Mouse (Mus musculus) midbrain, embryonic 15.5 days (tissue): ENCODE measurements around the gene Def6. TPM values are rescaled to one million over a fixed set of nuclear protein-coding genes. Genes with fewer than 3 reads are reported as not detected.

Experiments
- ATAC-seq: fragments of 200-750 bp; cut with Nextera tagmentation; replicated peaks from 2 replicates; pipeline ENCODE4 v1.8.0; 2017; ENCODE audit warnings: moderate TSS enrichment
- H3K27ac ChIP-seq: fragments of 300-500 bp; sonication (generic); 2 replicates; pipeline ENCODE4 v1.5.1; 2015; ENCODE audit warnings: mild to moderate bottlenecking, inconsistent platforms
- H3K27me3 ChIP-seq: fragments of 300-500 bp; sonication (generic); replicated peaks from 2 replicates; pipeline ENCODE4 v1.6.1; 2015; ENCODE audit warnings: inconsistent platforms
- H3K36me3 ChIP-seq: fragments of 300-500 bp; sonication (generic); replicated peaks from 2 replicates; pipeline ENCODE4 v1.6.1; 2015; ENCODE audit warnings: inconsistent platforms
- H3K4me1 ChIP-seq: fragments of 300-500 bp; sonication (generic); 2 replicates; pipeline ENCODE4 v1.6.1; 2015; ENCODE audit warnings: inconsistent platforms
- H3K4me2 ChIP-seq: fragments of 300-500 bp; sonication (generic); 2 replicates; pipeline ENCODE4 v1.6.1; 2015; ENCODE audit warnings: inconsistent platforms, mild to moderate bottlenecking, moderate library complexity
- H3K4me3 ChIP-seq: fragments of 300-500 bp; sonication (generic); 2 replicates; pipeline ENCODE4 v1.5.1; 2015; ENCODE audit warnings: mild to moderate bottlenecking, inconsistent platforms
- H3K9ac ChIP-seq: fragments of 300-500 bp; sonication (generic); 2 replicates; pipeline ENCODE4 v1.6.1; 2015; ENCODE audit warnings: mild to moderate bottlenecking, inconsistent platforms
- H3K9me3 ChIP-seq: fragments of 300-500 bp; sonication (generic); 2 replicates; pipeline ENCODE4 v1.6.1; 2016; ENCODE audit warnings: inconsistent platforms
- WGBS: fragments of 180-500 bp; shearing (Covaris S2); methylation state at CpG from one replicate; pipeline ENCODE4 v1.1.7; 2015; ENCODE audit warnings: mixed read lengths; 5-methylcytosine and 5-hydroxymethylcytosine counted together
- polyA plus RNA-seq: library from polyadenylated mRNA; unstranded; fragments of >200 nt; fragmentation: Nextera tagmentation; extraction: Ambion mirVana; gene quantifications from 2 replicates; pipeline ENCODE4 v1.2.1, GENCODE M21; 2015

Gene Def6
- polyA plus RNA-seq, 1 experiment from 2014 or later: 5.3 TPM

DNA sequence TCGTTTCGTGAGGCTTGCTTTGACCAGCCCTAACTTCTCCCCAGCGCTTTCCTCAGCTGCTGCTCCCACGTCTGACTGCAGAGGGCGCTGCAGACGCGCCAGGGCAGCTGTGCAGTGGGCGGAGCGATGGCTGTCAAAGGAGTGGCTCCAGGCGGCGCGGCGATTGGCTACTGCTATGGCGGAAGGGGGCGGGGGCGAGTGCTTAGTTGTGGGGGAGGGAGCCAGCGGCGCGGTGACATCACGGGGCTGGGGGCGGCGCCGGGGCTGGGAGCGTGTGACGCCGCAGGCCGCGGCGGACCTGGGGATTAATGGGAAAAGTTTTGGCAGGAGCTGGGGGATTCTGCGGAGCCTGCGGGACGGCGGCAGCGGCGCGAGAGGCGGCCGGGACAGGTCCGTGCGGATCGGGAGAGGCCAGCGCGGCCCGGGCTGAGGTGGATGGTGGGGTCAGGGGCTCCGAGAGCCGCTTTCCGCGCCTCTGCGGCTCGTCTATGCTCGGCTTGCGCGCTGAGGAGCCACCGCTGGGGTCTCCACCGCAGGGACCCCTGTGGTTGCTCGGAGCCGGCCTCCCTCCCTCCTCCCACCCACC lies 25.0 kb downstream of the Def6 start, which contains the start of gene Ppard:
Ppard (plus strand) TSS at position 226 of the 586 bp plus-strand sequence.
- H3K4me1 ChIP-seq: peaks cover 17% of the 10 kb centered on the region
- H3K27ac ChIP-seq: peak within 1 kb of the TSS; percentile 71
- no peaks in the 10 kb centered on the region for H3K27me3 ChIP-seq
- peak; percentile 95 for ATAC-seq
- WGBS: under 1% methylated on average over 51 of the region's 57 CpGs
- peak within 1 kb of the TSS; percentile 93 for H3K4me2 ChIP-seq
- no peaks in the 10 kb centered on the region for H3K36me3 ChIP-seq
- peak within 1 kb of the TSS; percentile 78 for H3K4me3 ChIP-seq
- peak within 1 kb of the TSS; percentile 69 for H3K9ac ChIP-seq
- no peaks in the 10 kb centered on the region for H3K9me3 ChIP-seq

DNA sequence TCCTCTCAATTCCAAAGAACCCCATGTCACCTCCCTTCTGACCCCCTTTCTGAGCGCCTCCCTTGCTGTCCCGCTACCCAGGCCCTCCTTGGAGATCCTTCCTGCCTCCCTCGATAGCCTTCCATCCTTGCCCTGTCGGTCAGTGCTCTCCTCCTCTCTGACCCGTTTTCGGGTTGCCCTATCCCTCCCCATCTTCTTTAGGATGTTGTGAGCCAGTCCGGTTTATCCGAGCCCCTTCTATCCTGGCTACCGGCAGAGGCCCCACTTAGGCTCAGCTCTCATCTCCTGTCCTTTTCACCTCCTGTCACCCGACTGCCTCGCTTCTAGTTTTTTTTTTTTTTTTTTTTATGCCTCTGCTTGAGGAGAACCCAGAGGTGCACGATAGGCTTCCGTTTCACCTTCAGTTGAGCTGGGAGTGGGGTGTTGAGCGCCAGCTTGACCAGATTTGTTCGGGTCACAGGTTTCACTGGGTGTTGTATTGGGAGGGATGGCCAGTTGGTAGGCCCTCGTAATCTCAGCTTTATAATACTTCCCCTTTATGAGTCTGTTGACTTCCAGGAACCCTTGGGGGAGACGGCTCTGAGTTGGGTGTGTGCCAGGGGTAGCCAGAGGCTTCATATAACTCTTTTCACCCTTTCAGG lies 25.6 kb downstream of the Def6 start:
- H3K27ac ChIP-seq: peak overlapping the region; percentile 71
- ATAC-seq: no peak; the same call in 1 of the 2 replicates
- WGBS: 4% methylated on average over 17 of the region's 17 CpGs

DNA sequence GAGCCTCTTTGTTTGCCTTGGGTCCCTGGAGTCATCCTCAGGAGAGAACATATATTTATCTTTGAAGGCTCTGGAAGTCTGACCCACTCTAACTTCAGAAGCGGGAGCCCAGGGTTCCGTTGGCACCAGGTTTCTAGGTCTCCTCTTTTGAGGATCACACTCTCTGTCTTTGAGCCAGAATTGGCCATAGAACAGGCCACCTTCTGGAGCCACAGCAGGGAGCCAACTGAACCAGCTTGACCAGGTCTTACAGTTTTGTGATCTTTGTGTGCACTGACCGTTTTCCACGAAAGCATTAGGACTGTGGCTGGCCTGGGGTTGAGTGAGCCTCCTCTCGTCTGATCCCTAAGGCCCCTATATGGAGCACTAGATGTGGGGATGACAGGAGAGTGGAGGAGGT lies 27.1 kb downstream of the Def6 start:
- no peak overlapping the region for H3K9ac ChIP-seq
- no peaks in the 10 kb centered on the region for H3K36me3 ChIP-seq
- no peak overlapping the region for H3K4me3 ChIP-seq
- peaks cover 17% of the 10 kb centered on the region for H3K4me1 ChIP-seq
- 73% methylated on average over 5 of the region's 5 CpGs for WGBS
- H3K27ac ChIP-seq: no peak overlapping the region
- no peaks in the 10 kb centered on the region for H3K9me3 ChIP-seq
- H3K4me2 ChIP-seq: peak overlapping the region; percentile 12; the same call in 1 of the 2 replicates
- no peak for ATAC-seq
- H3K27me3 ChIP-seq: no peaks in the 10 kb centered on the region

More for the DNA sequence above, 25.6 kb downstream of the Def6 start:
- H3K4me1 ChIP-seq: peaks cover 17% of the 10 kb centered on the region
- no peaks in the 10 kb centered on the region for H3K27me3 ChIP-seq
- H3K4me2 ChIP-seq: peak overlapping the region; percentile 93
- H3K9ac ChIP-seq: peak overlapping the region; percentile 69
- peak overlapping the region; percentile 78 for H3K4me3 ChIP-seq
- no peaks in the 10 kb centered on the region for H3K36me3 ChIP-seq
- H3K9me3 ChIP-seq: no peaks in the 10 kb centered on the region

GRCm38 (mm10) chr17:28235982-28236635 lies 28.5 kb downstream of the Def6 start:
- 80% methylated on average over 7 of the region's 7 CpGs for WGBS
- Histone ChIP-seq H3K27me3 (no peaks in the 10 kb centered on the region), H3K27ac (no peak overlapping the region), H3K36me3 (no peaks in the 10 kb centered on the region), H3K9me3 (no peaks in the 10 kb centered on the region), H3K4me3 (no peak overlapping the region), H3K4me2 (no peak overlapping the region), H3K9ac (no peak overlapping the region), H3K4me1 (peaks cover 17% of the 10 kb centered on the region)
- ATAC-seq: no peak

GRCm38 (mm10) chr17:28236636-28237015 lies 29.0 kb downstream of the Def6 start:
- no peak overlapping the region for H3K4me3 ChIP-seq
- ATAC-seq: no peak
- H3K27me3 ChIP-seq: no peaks in the 10 kb centered on the region
- no peak overlapping the region for H3K9ac ChIP-seq
- 89% methylated on average over 4 of the region's 4 CpGs for WGBS
- H3K4me2 ChIP-seq: no peak overlapping the region
- H3K4me1 ChIP-seq: peaks cover 17% of the 10 kb centered on the region
- H3K36me3 ChIP-seq: no peaks in the 10 kb centered on the region
- H3K27ac ChIP-seq: no peak overlapping the region
- H3K9me3 ChIP-seq: no peaks in the 10 kb centered on the region

DNA sequence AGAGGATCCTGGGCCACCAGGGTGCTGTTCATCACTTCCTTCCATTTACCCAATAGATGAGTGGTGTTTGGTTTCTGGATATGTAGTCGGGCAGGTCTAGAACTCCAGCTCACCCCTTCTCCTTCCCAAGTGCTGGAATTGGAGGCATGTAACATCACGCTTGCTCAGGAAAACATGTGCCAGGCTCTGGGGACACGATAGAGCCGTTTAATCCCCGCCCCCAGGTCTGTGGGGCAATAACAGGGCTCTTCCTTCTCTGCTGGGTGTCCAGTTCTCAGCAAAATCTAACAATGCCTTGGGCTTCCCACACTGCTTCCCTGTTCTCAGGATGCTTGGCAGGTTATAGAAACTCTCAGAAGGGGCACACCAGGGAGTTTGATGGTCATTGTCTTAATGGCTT lies 29.8 kb downstream of the Def6 start:
- Histone ChIP-seq H3K4me1 (peaks cover 12% of the 10 kb centered on the region), H3K9me3 (no peaks in the 10 kb centered on the region), H3K27me3 (no peaks in the 10 kb centered on the region), H3K4me2 (no peak overlapping the region), H3K4me3 (no peak overlapping the region), H3K36me3 (no peaks in the 10 kb centered on the region), H3K9ac (no peak overlapping the region), H3K27ac (no peak overlapping the region)
- 50% methylated on average over 5 of the region's 5 CpGs for WGBS
- no peak for ATAC-seq

- Histone ChIP-seq H3K4me1 (peaks cover 11% of the 10 kb centered on the region), H3K4me2 (no peak overlapping the region), H3K9ac (no peak overlapping the region), H3K36me3 (no peaks in the 10 kb centered on the region), H3K4me3 (no peak overlapping the region), H3K9me3 (no peaks in the 10 kb centered on the region), H3K27me3 (no peaks in the 10 kb centered on the region), H3K27ac (no peak overlapping the region)
- 77% methylated on average over 6 of the region's 6 CpGs for WGBS
- no peak for ATAC-seq
Measured at GRCm38 (mm10) chr17:28237874-28238273, 30.3 kb downstream of the Def6 start.

GRCm38 (mm10) chr17:28240846-28241245 lies 33.3 kb downstream of the Def6 start:
- Histone ChIP-seq H3K4me2 (no peak overlapping the region), H3K4me3 (no peak overlapping the region), H3K27ac (no peak overlapping the region), H3K36me3 (no peaks in the 10 kb centered on the region), H3K9me3 (no peaks in the 10 kb centered on the region), H3K9ac (no peak overlapping the region), H3K4me1 (peaks cover 11% of the 10 kb centered on the region), H3K27me3 (no peaks in the 10 kb centered on the region)
- 89% methylated on average over 5 of the region's 5 CpGs for WGBS
- ATAC-seq: no peak

GRCm38 (mm10) chr17:28242296-28242695 lies 34.7 kb downstream of the Def6 start:
- Histone ChIP-seq H3K36me3 (no peaks in the 10 kb centered on the region), H3K4me3 (no peak overlapping the region), H3K27ac (no peak overlapping the region), H3K4me1 (peaks cover 11% of the 10 kb centered on the region), H3K4me2 (no peak overlapping the region), H3K9me3 (no peaks in the 10 kb centered on the region), H3K27me3 (no peaks in the 10 kb centered on the region), H3K9ac (no peak overlapping the region)
- no peak for ATAC-seq
- whole genome bisulfite sequencing: 94% methylated on average over 6 of the region's 6 CpGs

DNA sequence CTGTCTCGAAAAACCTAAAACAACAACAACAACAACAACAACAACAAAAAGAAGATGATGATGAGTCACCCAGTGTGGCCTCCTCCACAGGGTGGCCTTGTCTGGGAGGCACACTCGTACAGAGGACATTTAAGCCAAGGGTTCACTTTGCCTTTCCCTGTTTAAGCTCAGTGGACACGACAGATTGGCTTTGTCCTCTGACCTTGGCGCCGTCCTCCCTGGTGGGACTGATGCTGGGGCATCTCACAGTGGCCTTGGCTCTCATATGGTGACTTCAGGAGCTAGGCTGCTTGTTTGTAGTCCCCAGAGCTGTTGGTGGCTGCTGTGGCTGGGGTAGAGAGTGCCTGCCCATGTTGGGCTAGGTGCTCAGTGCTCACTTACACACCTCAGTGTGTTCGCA lies 36.6 kb downstream of the Def6 start:
- whole genome bisulfite sequencing: 87% methylated on average over 6 of the region's 6 CpGs
- Histone ChIP-seq H3K36me3 (no peaks in the 10 kb centered on the region), H3K27ac (peak overlapping the region; percentile 63; the same call in 1 of the 2 replicates), H3K4me3 (no peak overlapping the region), H3K9me3 (no peaks in the 10 kb centered on the region), H3K4me1 (peaks cover 11% of the 10 kb centered on the region), H3K27me3 (no peaks in the 10 kb centered on the region), H3K9ac (no peak overlapping the region), H3K4me2 (no peak overlapping the region)
- ATAC-seq: no peak

- H3K9me3 ChIP-seq: no peaks in the 10 kb centered on the region
- peaks cover 11% of the 10 kb centered on the region for H3K4me1 ChIP-seq
- H3K36me3 ChIP-seq: no peaks in the 10 kb centered on the region
- peak; percentile 63 for ATAC-seq
- no peak overlapping the region for H3K4me2 ChIP-seq
- no peak overlapping the region for H3K9ac ChIP-seq
- H3K27me3 ChIP-seq: no peaks in the 10 kb centered on the region
- 28% methylated on average over 5 of the region's 6 CpGs for WGBS
- peak overlapping the region; percentile 63 for H3K27ac ChIP-seq
- H3K4me3 ChIP-seq: no peak overlapping the region
Measured at GRCm38 (mm10) chr17:28244714-28245113, 37.1 kb downstream of the Def6 start.

GRCm38 (mm10) chr17:28246640-28247039 lies 39.1 kb downstream of the Def6 start:
- Histone ChIP-seq H3K9me3 (no peaks in the 10 kb centered on the region), H3K4me3 (no peak overlapping the region), H3K27me3 (no peaks in the 10 kb centered on the region), H3K36me3 (no peaks in the 10 kb centered on the region), H3K4me1 (peaks cover 11% of the 10 kb centered on the region), H3K27ac (no peak overlapping the region), H3K4me2 (no peak overlapping the region), H3K9ac (no peak overlapping the region)
- WGBS: 76% methylated on average over 11 of the region's 11 CpGs
- no peak for ATAC-seq
